Mouse (Mus musculus) heart, adult 18-20 months (tissue): ENCODE results near the gene Dbndd1. TPM values are rescaled to one million over a fixed set of nuclear protein-coding genes. Genes with fewer than 3 reads are reported as not detected.
"Not testable (repeated sequence)": the region's sequence is repeated elsewhere in the genome, so short reads cannot be mapped to it uniquely, and the experiment has no call there.

ENCODE experiments used
- DNase-seq, 2 experiments: peaks; one replicate each; pipeline ENCODE4 v3.0.0; 2021 to 2022; ENCODE audit warnings: mixed read lengths in 1 of 2
- total RNA-seq, 2 experiments: library from RNA; stranded (reverse); gene quantifications; 2 replicates each; pipeline ENCODE4 v1.2.3; 2021

Gene Dbndd1
- total RNA-seq, 2 experiments from 2014 or later: not detected

DNA sequence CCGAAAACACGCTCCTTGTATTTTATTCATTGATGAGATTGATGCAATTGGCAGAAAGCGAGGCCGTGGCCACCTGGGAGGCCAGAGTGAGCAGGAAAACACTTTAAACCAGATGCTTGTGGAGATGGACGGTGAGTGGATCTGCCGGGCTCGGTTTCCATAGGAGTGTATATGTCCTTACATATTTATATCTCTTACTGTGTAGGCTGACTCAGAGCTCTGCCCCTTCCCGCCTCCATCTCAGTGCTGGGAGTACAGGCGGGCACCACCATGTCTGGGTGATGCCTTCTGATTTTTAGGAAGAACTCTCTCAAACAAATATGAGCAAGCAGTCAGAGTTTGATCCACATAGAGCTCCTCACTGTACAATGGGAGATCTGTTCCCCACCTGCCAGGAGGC lies 22.4 kb downstream of the Dbndd1 start:
- no peak for DNase-seq

DNA sequence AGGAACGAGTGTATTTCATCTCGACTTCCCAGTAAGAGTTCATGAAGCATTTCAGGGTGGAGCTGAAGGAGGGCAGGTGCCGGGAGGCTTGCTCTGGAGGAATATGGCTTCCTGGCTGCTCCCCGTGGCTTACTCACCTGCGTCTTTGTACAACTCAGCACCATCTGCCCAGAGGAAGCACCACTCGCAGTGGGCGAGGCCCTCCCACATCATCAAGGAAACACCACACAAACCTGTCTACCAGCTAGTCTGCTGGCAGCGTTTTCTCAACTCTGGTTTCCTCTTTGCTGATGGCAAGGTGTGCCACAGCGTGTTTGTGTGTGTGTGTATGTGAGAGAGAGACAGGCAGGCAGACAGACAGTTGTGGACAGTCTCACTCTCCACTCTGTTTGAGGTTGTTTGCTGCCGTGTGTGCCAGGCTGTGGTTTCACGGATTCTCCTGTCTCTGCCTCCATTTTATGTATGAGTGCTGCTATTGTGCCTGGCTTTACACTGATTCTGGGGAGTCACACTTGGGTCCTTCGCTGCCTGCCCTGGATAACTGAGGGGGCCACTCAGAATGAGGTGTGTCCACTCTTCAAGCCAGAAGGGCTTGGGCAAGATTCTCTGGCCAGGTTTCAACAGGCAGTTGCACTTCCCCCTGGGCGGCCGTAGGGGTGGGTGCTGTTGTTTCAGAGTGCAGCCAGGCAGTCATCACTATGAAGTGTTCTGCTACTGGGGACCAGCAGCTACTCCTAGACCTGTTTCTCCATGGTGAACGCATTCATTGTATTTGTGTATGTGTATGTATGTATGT lies 23.8 kb downstream of the Dbndd1 start:
- no peak for DNase-seq

GRCm38 (mm10) chr8:123482627-123483026 lies 32.6 kb downstream of the Dbndd1 start:
- DNase-seq: no peak

GRCm38 (mm10) chr8:123478456-123479218 lies 36.6 kb downstream of the Dbndd1 start:
- no peak for DNase-seq

GRCm38 (mm10) chr8:123477737-123478258 lies 37.5 kb downstream of the Dbndd1 start, which contains the start of gene Afg3l1:
Gene Afg3l1 (plus strand): TSS chr8:123477903.
- DNase-seq: peak; percentile 95 to 96

DNA sequence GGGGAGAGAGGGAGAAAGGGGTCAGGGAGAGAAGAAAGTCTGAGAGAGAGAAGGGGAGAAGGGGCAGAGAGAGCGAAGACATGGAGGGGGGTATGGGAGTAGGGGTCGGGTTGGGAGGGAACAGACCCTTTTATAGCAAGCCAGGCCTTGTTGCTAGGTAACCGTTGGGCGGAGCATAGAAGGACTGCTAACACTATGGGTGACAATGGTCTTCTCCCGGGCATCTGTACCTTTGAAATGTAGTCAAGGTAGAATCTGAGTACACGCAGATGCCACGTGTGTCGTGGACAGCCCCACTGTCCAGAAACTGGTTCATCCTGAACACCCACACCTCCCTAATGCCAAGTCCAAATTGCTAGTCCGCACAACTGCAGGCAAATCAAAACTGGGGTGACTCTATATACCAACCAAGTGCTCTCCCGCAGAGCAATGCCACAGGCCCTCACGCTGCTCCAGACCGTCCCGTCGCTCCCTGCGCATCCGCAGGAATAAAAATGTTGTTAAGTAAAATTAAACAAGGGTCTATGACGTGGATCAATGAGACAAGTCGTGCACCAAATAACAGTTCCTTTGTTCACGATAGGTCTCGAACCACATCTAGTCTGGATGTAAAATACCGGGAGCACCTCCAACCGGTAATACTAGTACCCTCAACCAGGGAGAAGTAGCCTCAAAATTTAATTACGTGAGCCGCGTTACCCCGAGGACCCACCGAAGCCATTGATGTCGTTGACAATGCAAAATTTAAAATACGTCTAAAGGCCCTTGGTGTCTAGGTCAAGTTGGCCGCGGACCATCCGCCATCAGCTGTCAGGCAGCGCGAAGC lies 38.1 kb downstream of the Dbndd1 start:
- DNase-seq: peak in 1 of 2 experiments; percentile 8

GRCm38 (mm10) chr8:123474549-123474948 lies 40.7 kb downstream of the Dbndd1 start:
- DNase-seq: not testable (repeated sequence)

DNA sequence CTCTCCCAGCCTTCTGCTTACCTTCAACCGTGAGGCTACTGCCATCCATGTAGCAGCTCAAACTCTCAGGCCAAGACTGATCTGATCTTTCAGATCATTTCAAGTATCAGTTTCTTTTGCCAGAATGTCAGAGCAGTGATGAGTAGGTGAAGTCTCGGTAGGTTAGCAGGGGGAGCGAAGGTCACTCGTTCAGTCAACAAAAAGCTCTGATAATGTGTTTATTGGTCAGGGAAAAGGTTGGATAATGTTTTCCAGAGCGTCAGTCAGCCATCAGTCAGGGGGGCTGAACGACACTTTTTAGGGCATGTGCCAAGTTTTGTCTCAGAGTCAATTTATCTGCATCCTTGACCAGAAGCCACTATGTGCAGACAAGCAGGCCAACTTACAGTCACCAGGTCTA lies 42.3 kb downstream of the Dbndd1 start:
- DNase-seq: not testable (repeated sequence)

GRCm38 (mm10) chr8:123467476-123467875 lies 47.8 kb downstream of the Dbndd1 start:
- no peak for DNase-seq

- no peak for DNase-seq
Observed at GRCm38 (mm10) chr8:123463651-123464050, 51.6 kb downstream of the Dbndd1 start.

Other genes starting within 250 kb of the Dbndd1 start
- gene Fanca, start 196.9 kb downstream of the Dbndd1 start, total RNA-seq: 1 to 10 TPM; 4.5 to 8.4 TPM
- under 1 TPM in 1 of 2 experiments, not detected in 1; 0.31 TPM for gene Spire2, start 182.8 kb downstream of the Dbndd1 start, total RNA-seq
- gene Tcf25, start 141.7 kb downstream of the Dbndd1 start, total RNA-seq: 100 to 1,000 TPM; 129 to 152 TPM
- not detected for gene Mc1r, start 108.4 kb downstream of the Dbndd1 start, total RNA-seq
- gene Tubb3, start 104.0 kb downstream of the Dbndd1 start, total RNA-seq: under 1 TPM; 0.22 to 0.26 TPM
- gene Def8, start 91.9 kb downstream of the Dbndd1 start, total RNA-seq: 10 to 100 TPM; 64.5 to 64.6 TPM
- 10 to 100 TPM; 72.1 to 72.9 TPM for gene Afg3l1, start 37.6 kb downstream of the Dbndd1 start, total RNA-seq
- 1 to 10 TPM; 3.2 to 4.0 TPM for gene Gas8, start 3.4 kb upstream of the Dbndd1 start, total RNA-seq
- 1 to 10 TPM; 6.3 to 8.9 TPM for gene Rhou, start 138.5 kb upstream of the Dbndd1 start, total RNA-seq